Mouse (Mus musculus): ENCODE results near the gene Men1. TPM values are rescaled to one million over a fixed set of nuclear protein-coding genes. Genes with fewer than 3 reads are reported as not detected.
"Not testable (repeated sequence)": the region's sequence is repeated elsewhere in the genome, so short reads cannot be mapped to it uniquely, and the experiment has no call there.

The Men1 gene
- polyA plus RNA-seq, 1 experiment from 2014 or later: 94.6 TPM

DNA sequence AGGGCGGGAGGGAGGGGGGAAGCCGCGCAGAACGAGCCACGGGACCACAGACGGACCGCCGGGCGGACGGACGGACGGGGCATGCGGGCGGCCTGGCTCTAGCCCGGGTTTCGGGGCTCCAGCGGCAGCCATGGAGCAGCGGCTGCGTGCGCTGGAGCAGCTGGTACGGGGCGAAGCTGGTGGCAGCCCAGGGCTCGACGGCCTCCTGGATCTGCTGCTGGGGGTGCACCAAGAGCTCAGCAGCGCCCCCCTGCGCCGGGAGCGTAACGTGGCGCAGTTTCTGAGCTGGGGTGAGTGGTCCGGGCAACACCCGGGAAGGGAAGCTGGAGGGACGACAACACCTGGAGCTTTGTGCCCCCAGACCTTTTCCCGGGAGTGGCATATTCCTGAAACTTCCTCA is 28.2 kb upstream of the Men1 start:
- 0% methylated on average over 32 of the region's 34 CpGs for WGBS
- Histone ChIP-seq H3K4me1 (peaks cover 11% of the 10 kb centered on the region), H3K27me3 (no peaks in the 10 kb centered on the region), H3K9me3 (no peaks in the 10 kb centered on the region), H3K27ac (replicated peaks) (no peak overlapping the region), H3K4me2 (replicated peaks) (peak overlapping the region; percentile 67), H3K36me3 (no peaks in the 10 kb centered on the region), H3K4me3 (peak overlapping the region; percentile 53), H3K9ac (replicated peaks) (peak overlapping the region; percentile 50)
- ATAC-seq (replicated peaks): peak; percentile 53; the same call in 1 of the 2 replicates

- Histone ChIP-seq H3K4me1 (peaks cover 11% of the 10 kb centered on the region), H3K4me2 (replicated peaks) (no peak overlapping the region), H3K4me3 (no peak overlapping the region), H3K9me3 (no peaks in the 10 kb centered on the region), H3K36me3 (no peaks in the 10 kb centered on the region), H3K9ac (replicated peaks) (no peak overlapping the region), H3K27ac (replicated peaks) (no peak overlapping the region), H3K27me3 (no peaks in the 10 kb centered on the region)
- 84% methylated on average over 9 of the region's 9 CpGs for WGBS
- no peak for ATAC-seq (replicated peaks)
These were observed 26.8 kb upstream of the Men1 start for GRCm38 (mm10) chr19:6307733-6308531.

DNA sequence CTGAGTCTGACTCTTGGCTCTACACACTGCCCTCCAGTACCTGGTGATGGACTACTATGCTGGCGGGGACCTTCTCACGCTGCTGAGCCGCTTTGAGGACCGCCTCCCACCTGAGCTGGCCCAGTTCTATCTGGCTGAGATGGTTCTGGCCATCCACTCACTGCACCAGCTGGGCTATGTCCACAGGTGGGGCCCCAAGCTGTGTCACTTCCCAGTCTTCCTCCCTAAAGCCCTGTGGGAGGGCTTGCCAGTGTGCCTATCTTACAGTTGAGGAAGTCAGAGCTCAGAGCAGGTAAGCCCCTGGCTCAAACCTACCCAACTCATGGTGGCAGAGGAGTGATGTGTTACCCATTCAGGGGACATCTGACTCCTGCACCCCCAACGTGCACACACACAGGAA is 24.6 kb upstream of the Men1 start:
- H3K36me3 ChIP-seq: no peaks in the 10 kb centered on the region
- 90% methylated on average over 5 of the region's 5 CpGs for WGBS
- H3K4me1 ChIP-seq: peaks cover 11% of the 10 kb centered on the region
- ATAC-seq (replicated peaks): no peak
- no peaks in the 10 kb centered on the region for H3K27me3 ChIP-seq
- no peak overlapping the region for H3K4me2 ChIP-seq (replicated peaks)
- H3K9ac ChIP-seq (replicated peaks): no peak overlapping the region
- H3K9me3 ChIP-seq: no peaks in the 10 kb centered on the region
- H3K27ac ChIP-seq (replicated peaks): no peak overlapping the region
- H3K4me3 ChIP-seq: no peak overlapping the region

- H3K36me3 ChIP-seq; H3K27ac ChIP-seq (replicated peaks); H3K9ac ChIP-seq (replicated peaks); H3K27me3 ChIP-seq; H3K9me3 ChIP-seq; H3K4me3 ChIP-seq; H3K4me1 ChIP-seq; ATAC-seq (replicated peaks); H3K4me2 ChIP-seq (replicated peaks): not testable (repeated sequence)
- WGBS: 87% methylated on average over 3 of the region's 3 CpGs
These were observed 23.0 kb upstream of the Men1 start for GRCm38 (mm10) chr19:6311783-6312182.

- no peak overlapping the region for H3K4me2 ChIP-seq (replicated peaks)
These were observed 21.0 kb upstream of the Men1 start for GRCm38 (mm10) chr19:6313796-6314195.

DNA sequence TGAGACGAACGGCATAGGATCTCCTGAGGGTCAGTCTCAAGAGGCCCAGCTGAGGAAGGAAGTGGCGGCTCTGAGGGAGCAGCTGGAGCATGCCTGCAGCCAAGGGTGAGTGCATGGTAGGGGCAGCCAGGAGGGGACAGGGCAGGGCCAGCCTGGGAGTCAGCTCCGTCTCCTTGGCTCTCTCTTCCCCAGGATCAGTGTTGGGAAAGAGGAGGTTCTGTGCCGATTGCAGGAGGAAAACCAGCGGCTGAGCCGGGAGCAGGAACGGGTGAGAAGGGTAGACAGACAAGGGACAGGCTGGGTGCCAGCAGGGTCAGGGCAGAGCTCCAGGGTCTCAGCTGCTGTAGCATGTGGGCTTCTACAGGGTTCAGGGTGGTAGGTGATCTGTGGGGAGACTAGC is 20.3 kb upstream of the Men1 start:
- H3K9me3 ChIP-seq: no peaks in the 10 kb centered on the region
- no peak overlapping the region for H3K9ac ChIP-seq (replicated peaks)
- WGBS: 89% methylated on average over 8 of the region's 8 CpGs
- H3K4me3 ChIP-seq: no peak overlapping the region
- no peaks in the 10 kb centered on the region for H3K4me1 ChIP-seq
- H3K27me3 ChIP-seq: no peaks in the 10 kb centered on the region
- no peaks in the 10 kb centered on the region for H3K36me3 ChIP-seq
- no peak overlapping the region for H3K27ac ChIP-seq (replicated peaks)
- ATAC-seq (replicated peaks): no peak
- H3K4me2 ChIP-seq (replicated peaks): no peak overlapping the region

More at GRCm38 (mm10) chr19:6313796-6314195, 21.0 kb upstream of the Men1 start:
- Histone ChIP-seq H3K27ac (replicated peaks) (no peak overlapping the region), H3K27me3 (no peaks in the 10 kb centered on the region), H3K9ac (replicated peaks) (no peak overlapping the region), H3K4me3 (no peak overlapping the region), H3K36me3 (no peaks in the 10 kb centered on the region), H3K9me3 (no peaks in the 10 kb centered on the region), H3K4me1 (no peaks in the 10 kb centered on the region)
- ATAC-seq (replicated peaks): no peak
- 91% methylated on average over 8 of the region's 8 CpGs for WGBS

- no peaks in the 10 kb centered on the region for H3K9me3 ChIP-seq
- H3K9ac ChIP-seq (replicated peaks): no peak overlapping the region
- no peaks in the 10 kb centered on the region for H3K27me3 ChIP-seq
- no peaks in the 10 kb centered on the region for H3K36me3 ChIP-seq
- 77% methylated on average over 14 of the region's 14 CpGs for WGBS
- ATAC-seq (replicated peaks): no peak
- no peak overlapping the region for H3K27ac ChIP-seq (replicated peaks)
- H3K4me3 ChIP-seq: no peak overlapping the region
- no peaks in the 10 kb centered on the region for H3K4me1 ChIP-seq
- no peak overlapping the region for H3K4me2 ChIP-seq (replicated peaks)
These were observed 19.2 kb upstream of the Men1 start for GRCm38 (mm10) chr19:6315573-6315972.

DNA sequence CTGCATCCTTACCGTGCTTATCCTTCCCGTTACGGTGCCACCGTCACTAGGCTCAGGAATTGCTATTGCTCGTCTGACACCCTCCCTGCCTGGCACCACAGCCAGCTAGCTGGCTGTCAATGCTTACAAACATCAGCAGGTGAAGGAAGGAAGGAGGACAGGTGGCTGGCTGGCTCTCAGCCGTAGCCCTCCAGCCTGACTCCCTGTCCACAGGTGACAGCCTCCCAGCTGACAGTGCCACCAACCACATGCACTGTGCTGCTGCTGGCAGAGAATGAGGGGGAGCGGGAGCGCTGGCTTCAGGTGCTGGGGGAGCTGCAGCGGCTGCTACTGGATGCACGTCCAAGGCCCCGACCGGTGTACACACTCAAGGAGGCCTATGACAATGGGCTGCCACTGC is 16.6 kb upstream of the Men1 start:
- ATAC-seq (replicated peaks): no peak
- H3K9me3 ChIP-seq: no peaks in the 10 kb centered on the region
- no peaks in the 10 kb centered on the region for H3K36me3 ChIP-seq
- 88% methylated on average over 12 of the region's 12 CpGs for WGBS
- no peaks in the 10 kb centered on the region for H3K4me1 ChIP-seq
- no peak overlapping the region for H3K4me3 ChIP-seq
- H3K9ac ChIP-seq (replicated peaks): no peak overlapping the region
- no peaks in the 10 kb centered on the region for H3K27me3 ChIP-seq
- no peak overlapping the region for H3K27ac ChIP-seq (replicated peaks)
- no peak overlapping the region for H3K4me2 ChIP-seq (replicated peaks)

DNA sequence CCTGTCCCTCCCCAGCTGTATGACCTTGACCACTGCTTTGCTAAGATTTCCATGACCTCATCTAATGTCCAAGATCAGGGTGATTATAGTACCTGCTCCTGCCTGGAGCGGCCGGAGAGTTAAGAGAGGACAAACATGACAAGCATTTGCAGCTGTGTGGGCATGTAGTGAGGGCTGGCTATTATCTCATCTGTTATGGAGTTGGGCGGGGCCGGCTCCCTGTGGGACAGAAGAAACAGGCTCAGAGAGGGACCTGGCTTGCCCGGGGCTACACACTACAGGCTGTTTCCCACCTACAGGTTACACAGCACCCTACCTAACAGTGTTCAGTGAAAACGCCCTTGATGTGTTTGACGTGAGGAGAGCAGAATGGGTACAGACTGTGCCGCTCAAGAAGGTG is 13.4 kb upstream of the Men1 start:
- 90% methylated on average over 8 of the region's 8 CpGs for WGBS
- Histone ChIP-seq H3K27ac (replicated peaks) (no peak overlapping the region), H3K4me1 (no peaks in the 10 kb centered on the region), H3K27me3 (no peaks in the 10 kb centered on the region), H3K36me3 (no peaks in the 10 kb centered on the region), H3K9ac (replicated peaks) (no peak overlapping the region), H3K9me3 (no peaks in the 10 kb centered on the region), H3K4me2 (replicated peaks) (no peak overlapping the region), H3K4me3 (no peak overlapping the region)
- ATAC-seq (replicated peaks): no peak

GRCm38 (mm10) chr19:6321786-6322621 is 12.8 kb upstream of the Men1 start:
- WGBS: 89% methylated on average over 33 of the region's 33 CpGs
- Histone ChIP-seq H3K9me3 (no peaks in the 10 kb centered on the region), H3K36me3 (no peaks in the 10 kb centered on the region)

GRCm38 (mm10) chr19:6324751-6325150 is 10.0 kb upstream of the Men1 start:
- Histone ChIP-seq H3K27me3 (no peaks in the 10 kb centered on the region), H3K9me3 (no peaks in the 10 kb centered on the region), H3K4me2 (replicated peaks) (no peak overlapping the region), H3K27ac (replicated peaks) (no peak overlapping the region), H3K36me3 (no peaks in the 10 kb centered on the region), H3K4me3 (no peak overlapping the region), H3K4me1 (no peaks in the 10 kb centered on the region), H3K9ac (replicated peaks) (no peak overlapping the region)
- no peak for ATAC-seq (replicated peaks)
- WGBS: 80% methylated on average over 9 of the region's 9 CpGs

More at GRCm38 (mm10) chr19:6321786-6322621, 12.8 kb upstream of the Men1 start:
- no peak for ATAC-seq (replicated peaks)
- Histone ChIP-seq H3K4me2 (replicated peaks) (no peak overlapping the region), H3K9ac (replicated peaks) (no peak overlapping the region), H3K4me3 (no peak overlapping the region), H3K4me1 (no peaks in the 10 kb centered on the region), H3K27ac (replicated peaks) (no peak overlapping the region), H3K27me3 (no peaks in the 10 kb centered on the region)

- Histone ChIP-seq H3K4me3 (no peak overlapping the region), H3K27me3 (no peaks in the 10 kb centered on the region), H3K9ac (replicated peaks) (no peak overlapping the region), H3K36me3 (no peaks in the 10 kb centered on the region), H3K27ac (replicated peaks) (no peak overlapping the region), H3K9me3 (no peaks in the 10 kb centered on the region), H3K4me1 (peaks cover 17% of the 10 kb centered on the region), H3K4me2 (replicated peaks) (no peak overlapping the region)
- WGBS: 73% methylated on average over 5 of the region's 5 CpGs
- ATAC-seq (replicated peaks): no peak
These were observed 3.6 kb upstream of the Men1 start for GRCm38 (mm10) chr19:6331178-6331577.
